Mouse (Mus musculus) MEL (cell line): ENCODE results near the gene Stk11. TPM values are rescaled to one million over a fixed set of nuclear protein-coding genes. Genes with fewer than 3 reads are reported as not detected.
A peak's percentile ranks its signal among the peaks of the same experiment; 100 is the strongest.

ENCODE experiments used
- DNase-seq: peaks from one replicate; pipeline ENCODE4 v3.0.0; 2011; ENCODE audit warnings: low read depth, low spot score
- H3K27ac ChIP-seq: 2 replicates; pipeline ENCODE4 v1.5.1; 2012; ENCODE audit warnings: low read depth, mild to moderate bottlenecking, control low read depth, low read length, moderate library complexity; ENCODE audit not compliant: control insufficient read depth
- H3K27me3 ChIP-seq, 2 experiments: fragments of 150-350 bp in 1 of 2; sonication (generic) in 1 of 2; 2 replicates each; pipeline ENCODE4 v1.6.1; 2012; ENCODE audit warnings: low read length in 2 of 2, mild to moderate bottlenecking in 2 of 2, improper control_type of control experiment in 1 of 2, moderate library complexity in 1 of 2; ENCODE audit not compliant: insufficient read depth in 2 of 2, control insufficient read depth in 1 of 2
- H3K36me3 ChIP-seq, 2 experiments: 2 replicates each; pipeline ENCODE4 v1.6.1; 2012 to 2014; ENCODE audit warnings: low read length in 2 of 2, improper control_type of control experiment in 1 of 2, inconsistent platforms in 1 of 2, mild to moderate bottlenecking in 1 of 2; ENCODE audit not compliant: insufficient read depth in 2 of 2, control insufficient read depth in 1 of 2
- H3K4me1 ChIP-seq, 2 experiments: fragments of 150-350 bp in 1 of 2; sonication (generic) in 1 of 2; 2 replicates each; pipeline ENCODE4 v1.6.1; 2012; ENCODE audit warnings: low read length in 2 of 2, improper control_type of control experiment in 1 of 2, mild to moderate bottlenecking in 1 of 2; ENCODE audit not compliant: insufficient read depth in 2 of 2, control insufficient read depth in 1 of 2
- H3K4me3 ChIP-seq, 2 experiments: fragments of 150-350 bp in 1 of 2; sonication (generic) in 1 of 2; 2 replicates each; pipeline ENCODE4 v1.5.1; 2012; ENCODE audit warnings: low read depth in 2 of 2, low read length in 2 of 2, mild to moderate bottlenecking in 2 of 2, moderate library complexity in 2 of 2, control low read depth in 1 of 2, improper control_type of control experiment in 1 of 2; ENCODE audit not compliant: control insufficient read depth in 1 of 2, insufficient read depth in 1 of 2
- H3K79me2 ChIP-seq: 2 replicates; pipeline ENCODE4 v1.6.1; 2012; ENCODE audit warnings: mild to moderate bottlenecking, low read length, moderate library complexity; ENCODE audit not compliant: control insufficient read depth, poor library complexity, insufficient read depth
- H3K9ac ChIP-seq: 2 replicates; pipeline ENCODE4 v1.6.1; 2012; ENCODE audit warnings: low read depth, mild to moderate bottlenecking, control low read depth, low read length, moderate library complexity; ENCODE audit not compliant: control insufficient read depth, poor library complexity, severe bottlenecking
- H3K9me3 ChIP-seq: fragments of 150-350 bp; sonication (generic); replicated peaks from 2 replicates; pipeline ENCODE4 v1.6.1; 2012; ENCODE audit warnings: mild to moderate bottlenecking, low read length, improper control_type of control experiment, moderate library complexity; ENCODE audit not compliant: insufficient read depth
- BHLHE40 ChIP-seq: IDR thresholded peaks from 2 replicates; pipeline ENCODE4 v1.6.1; 2012; ENCODE audit warnings: low read depth, mild to moderate bottlenecking, inconsistent platforms, low read length, improper control_type of control experiment, borderline replicate concordance
- CHD1 ChIP-seq: IDR thresholded peaks from 2 replicates; pipeline ENCODE4 v1.6.1; 2012; ENCODE audit warnings: low read depth, mild to moderate bottlenecking, inconsistent platforms, low read length, improper control_type of control experiment
- CHD2 ChIP-seq: IDR thresholded peaks from 2 replicates; pipeline ENCODE4 v1.6.1; 2011; ENCODE audit warnings: low read length, improper control_type of control experiment
- CTCF ChIP-seq, 3 experiments: IDR thresholded peaks in 2 of 3; conservative IDR thresholded peaks in 1 of 3; 2 replicates each; pipeline ENCODE4 v1.5.1; 2011 to 2012; ENCODE audit warnings: low read length in 3 of 3, low read depth in 2 of 3, mild to moderate bottlenecking in 2 of 3, improper control_type of control experiment in 1 of 3, inconsistent platforms in 1 of 3, mixed read lengths in 1 of 3, moderate library complexity in 1 of 3; ENCODE audit not compliant: control insufficient read depth in 1 of 3, insufficient read depth in 1 of 3, poor library complexity in 1 of 3, severe bottlenecking in 1 of 3
- E2F4 ChIP-seq: IDR thresholded peaks from 2 replicates; pipeline ENCODE4 v1.6.1; 2011; ENCODE audit warnings: low read depth, low read length, improper control_type of control experiment, borderline replicate concordance
- ELF1 ChIP-seq: IDR thresholded peaks from 2 replicates; pipeline ENCODE4 v1.6.1; 2014; ENCODE audit warnings: low read depth, mild to moderate bottlenecking, inconsistent platforms, low read length, improper control_type of control experiment, moderate library complexity
- EP300 ChIP-seq, 2 experiments: IDR thresholded peaks; 2 replicates each; pipeline ENCODE4 v1.6.1; 2011; ENCODE audit warnings: improper control_type of control experiment in 2 of 2, low read length in 2 of 2, low read depth in 1 of 2, mild to moderate bottlenecking in 1 of 2
- GABPA ChIP-seq: IDR thresholded peaks from 2 replicates; pipeline ENCODE4 v1.6.1; 2012; ENCODE audit warnings: low read depth, mild to moderate bottlenecking, inconsistent platforms, low read length, improper control_type of control experiment, moderate library complexity
- GATA1 ChIP-seq: IDR thresholded peaks from 2 replicates; pipeline ENCODE4 v1.6.1; 2011; ENCODE audit warnings: low read depth, low read length, improper control_type of control experiment
- HCFC1 ChIP-seq: IDR thresholded peaks from 2 replicates; pipeline ENCODE4 v1.6.1; 2012; ENCODE audit warnings: low read depth, mild to moderate bottlenecking, inconsistent platforms, low read length, improper control_type of control experiment, moderate library complexity
- JUND ChIP-seq: IDR thresholded peaks from 2 replicates; pipeline ENCODE4 v1.6.1; 2011; ENCODE audit warnings: low read depth, mild to moderate bottlenecking, improper control_type of control experiment, low read length
- KAT2A ChIP-seq: conservative IDR thresholded peaks from 2 replicates; pipeline ENCODE4 v1.6.1; 2012; ENCODE audit warnings: low read depth, low read length, improper control_type of control experiment, inconsistent platforms
- MAFK ChIP-seq: IDR thresholded peaks from 2 replicates; pipeline ENCODE4 v1.6.1; 2011; ENCODE audit warnings: low read depth, mild to moderate bottlenecking, low read length, improper control_type of control experiment, borderline replicate concordance
- MAX ChIP-seq: IDR thresholded peaks from 2 replicates; pipeline ENCODE4 v1.6.1; 2011; ENCODE audit warnings: low read length, improper control_type of control experiment
- MEF2A ChIP-seq: IDR thresholded peaks from 2 replicates; pipeline ENCODE4 v1.6.1; 2014; ENCODE audit warnings: low read depth, mild to moderate bottlenecking, inconsistent platforms, low read length, improper control_type of control experiment; ENCODE audit not compliant: poor library complexity, insufficient replicate concordance, severe bottlenecking; ENCODE audit errors: extremely low read depth
- MXI1 ChIP-seq: IDR thresholded peaks from 2 replicates; pipeline ENCODE4 v1.6.1; 2011; ENCODE audit warnings: mild to moderate bottlenecking, low read depth, low read length, improper control_type of control experiment
- MYB ChIP-seq: IDR thresholded peaks from 2 replicates; pipeline ENCODE4 v1.6.1; 2011; ENCODE audit warnings: mild to moderate bottlenecking, low read depth, low read length, improper control_type of control experiment
- NELFE ChIP-seq: IDR thresholded peaks from 2 replicates; pipeline ENCODE4 v1.6.1; 2011; ENCODE audit warnings: low read depth, low read length, improper control_type of control experiment
- NRF1 ChIP-seq: IDR thresholded peaks from 2 replicates; pipeline ENCODE4 v1.6.1; 2014; ENCODE audit warnings: low read depth, mild to moderate bottlenecking, inconsistent platforms, low read length, improper control_type of control experiment, moderate library complexity; ENCODE audit not compliant: poor library complexity, insufficient read depth, severe bottlenecking
- POLR2AphosphoS2 ChIP-seq: IDR thresholded peaks from 2 replicates; pipeline ENCODE4 v1.6.1; 2011; ENCODE audit warnings: low read length, improper control_type of control experiment
- POLR2AphosphoS5 ChIP-seq: IDR thresholded peaks from 2 replicates; pipeline ENCODE4 v1.6.1; 2012; ENCODE audit warnings: low read depth, borderline replicate concordance, mild to moderate bottlenecking, inconsistent platforms, low read length, moderate library complexity, mixed read lengths
- RAD21 ChIP-seq: IDR thresholded peaks from 2 replicates; pipeline ENCODE4 v1.6.1; 2011; ENCODE audit warnings: mild to moderate bottlenecking, low read depth, low read length, improper control_type of control experiment
- RCOR1 ChIP-seq: IDR thresholded peaks from 2 replicates; pipeline ENCODE4 v1.6.1; 2012; ENCODE audit warnings: low read depth, mild to moderate bottlenecking, inconsistent platforms, low read length, improper control_type of control experiment
- SIN3A ChIP-seq: IDR thresholded peaks from 2 replicates; pipeline ENCODE4 v1.6.1; 2012; ENCODE audit warnings: low read length, improper control_type of control experiment, inconsistent platforms
- SMC3 ChIP-seq: IDR thresholded peaks from 2 replicates; pipeline ENCODE4 v1.6.1; 2011; ENCODE audit warnings: low read depth, low read length, improper control_type of control experiment
- TAL1 ChIP-seq: IDR thresholded peaks from 2 replicates; pipeline ENCODE4 v1.6.1; 2012; ENCODE audit warnings: mild to moderate bottlenecking, inconsistent platforms, low read length, moderate library complexity, mixed read lengths
- TBP ChIP-seq: IDR thresholded peaks from 2 replicates; pipeline ENCODE4 v1.8.0; 2011; ENCODE audit warnings: low read depth, low read length, improper control_type of control experiment
- TCF12 ChIP-seq: IDR thresholded peaks from 2 replicates; pipeline ENCODE4 v1.6.1; 2014; ENCODE audit warnings: low read depth, mild to moderate bottlenecking, inconsistent platforms, low read length, improper control_type of control experiment, moderate library complexity
- USF1 ChIP-seq: IDR thresholded peaks from 2 replicates; pipeline ENCODE4 v1.6.1; 2014; ENCODE audit warnings: low read depth, mild to moderate bottlenecking, inconsistent platforms, low read length, improper control_type of control experiment, moderate library complexity
- USF2 ChIP-seq, 2 experiments: IDR thresholded peaks; 2 replicates each; pipeline ENCODE4 v1.6.1; 2011 to 2012; ENCODE audit warnings: improper control_type of control experiment in 2 of 2, low read length in 2 of 2, borderline replicate concordance in 1 of 2, inconsistent platforms in 1 of 2, low read depth in 1 of 2, mild to moderate bottlenecking in 1 of 2; ENCODE audit not compliant: insufficient read depth in 1 of 2
- ZC3H11A ChIP-seq: IDR thresholded peaks from 2 replicates; pipeline ENCODE4 v1.6.1; 2012; ENCODE audit warnings: low read depth, mild to moderate bottlenecking, inconsistent platforms, low read length, improper control_type of control experiment
- ZKSCAN1 ChIP-seq: IDR thresholded peaks from 2 replicates; pipeline ENCODE4 v1.6.1; 2012; ENCODE audit warnings: low read depth, mild to moderate bottlenecking, inconsistent platforms, low read length, improper control_type of control experiment, moderate library complexity
- ZMIZ1 ChIP-seq: IDR thresholded peaks from 2 replicates; pipeline ENCODE4 v1.6.1; 2012; ENCODE audit warnings: low read depth, mild to moderate bottlenecking, inconsistent platforms, low read length, improper control_type of control experiment, moderate library complexity
- ZNF384 ChIP-seq: IDR thresholded peaks from 2 replicates; pipeline ENCODE4 v1.6.1; 2012; ENCODE audit warnings: low read depth, mild to moderate bottlenecking, inconsistent platforms, low read length, improper control_type of control experiment
- polyA plus RNA-seq, 2 experiments: library from polyadenylated mRNA; stranded (reverse) in 1 of 2; unstranded in 1 of 2; fragments of >175 nt in 1 of 2; fragments of >200 nt in 1 of 2; gene quantifications; 2 replicates each; pipeline versions ENCODE4 v1.2.1 to v1.2.4; 2012; ENCODE audit warnings: low replicate concordance in 2 of 2, low read depth in 1 of 2; ENCODE audit not compliant: insufficient read length in 2 of 2, insufficient read depth in 1 of 2, missing spikeins in 1 of 2
- total RNA-seq: library from RNA; depleted of rRNA; stranded (reverse); fragments of 300-350 nt; gene quantifications from 2 replicates; pipeline ENCODE4 v1.2.3, GENCODE M21; 2012

Stk11 gene
- total and polyA plus RNA-seq, 3 experiments: 108 to 188 TPM; not detected in 1

- peak; percentile 78 for TF ChIP-seq MAX
These were observed 25.6 kb downstream of the Stk11 start (continued) for GRCm38 (mm10) chr10:80141243-80141642.

GRCm38 (mm10) chr10:80141786-80142529, 26.4 kb downstream of the Stk11 start:
- DNase-seq: peak; percentile 99
- Histone ChIP-seq H3K27ac (peak overlapping the region; percentile 86), H3K27me3 (no peaks in the 10 kb centered on the region), H3K79me2 (peaks cover 29% of the 10 kb centered on the region), H3K9me3 (no peaks in the 10 kb centered on the region), H3K36me3 (peaks cover 0 to 19% of the 10 kb centered on the region in 2 experiments; a peak in 2 of 4 replicates), H3K4me1 (peaks cover 0 to 42% of the 10 kb centered on the region in 2 experiments; a peak in 3 of 4 replicates), H3K9ac (peak overlapping the region; percentile 89), H3K4me3 (peak overlapping the region; percentile 72 to 79)
- TF ChIP-seq EP300 (IDR thresholded peaks at IDR 0.05; ENCODE audit: low read depth in 1 of 2, low read length in 2 of 2) (no peak), JUND (no peak), USF1 (no peak), ELF1 (peak; percentile 57), KAT2A (peak; percentile 91), CTCF (IDR thresholded peaks at IDR 0.05 in 2 of 3, conservative IDR thresholded peaks at IDR 0.05 in 1 of 3; ENCODE audit: control insufficient read depth in 1 of 3, insufficient read depth in 1 of 3, low read depth in 2 of 3, low read length in 3 of 3, poor library complexity in 1 of 3, severe bottlenecking in 1 of 3) (no peak), CHD1 (no peak), MAX (peak; percentile 96), HCFC1 (peak; percentile 98), SIN3A (peak; percentile 86; the same call in 1 of the 2 replicates), SMC3 (no peak), CHD2 (no peak), MEF2A (no peak), RCOR1 (no peak), MYB (no peak), NELFE (peak; percentile 96), NRF1 (peak; percentile 85), POLR2AphosphoS2 (peak; percentile 91), GABPA (no peak), TCF12 (peak; percentile 58), ZMIZ1 (peak; percentile 78; the same call in 1 of the 2 replicates), POLR2AphosphoS5 (no peak), USF2 (IDR thresholded peaks at IDR 0.05; ENCODE audit: borderline replicate concordance in 1 of 2, insufficient read depth in 1 of 2, low read depth in 1 of 2, low read length in 2 of 2) (no peak), TAL1 (no peak), E2F4 (no peak), ZKSCAN1 (no peak), ZNF384 (no peak), MXI1 (peak; percentile 79), BHLHE40 (no peak), TBP (peak; percentile 54; the same call in 1 of the 2 replicates), GATA1 (no peak), MAFK (no peak), ZC3H11A (no peak), RAD21 (no peak)
